Mouse (Mus musculus) liver, embryonic 13.5 days (tissue): Measurements from ENCODE around the gene Gm49333. TPM values are rescaled to one million over a fixed set of nuclear protein-coding genes. Genes with fewer than 3 reads are reported as not detected.

Experiments
- ATAC-seq: fragments of 200-750 bp; cut with Nextera tagmentation; 2 replicates; pipeline ENCODE4 v1.8.0; 2017; ENCODE audit warnings: low read depth, mild to moderate bottlenecking, moderate number of reproducible peaks, moderate library complexity
- DNase-seq: peaks from one replicate; pipeline ENCODE4 v3.0.0; 2022
- H3K27ac ChIP-seq: fragments of 300-500 bp; sonication (generic); 2 replicates; pipeline ENCODE4 v1.5.1; 2015; ENCODE audit warnings: moderate library complexity, mild to moderate bottlenecking, inconsistent platforms
- H3K27me3 ChIP-seq: fragments of 300-500 bp; sonication (generic); 2 replicates; pipeline ENCODE4 v1.6.1; 2015; ENCODE audit warnings: mild to moderate bottlenecking, inconsistent platforms
- H3K36me3 ChIP-seq: fragments of 300-500 bp; sonication (generic); 2 replicates; pipeline ENCODE4 v1.6.1; 2015; ENCODE audit warnings: mild to moderate bottlenecking, inconsistent platforms
- H3K4me1 ChIP-seq: fragments of 300-500 bp; sonication (generic); replicated peaks from 2 replicates; pipeline ENCODE4 v1.6.1; 2015; ENCODE audit warnings: inconsistent platforms
- H3K4me2 ChIP-seq: fragments of 300-500 bp; sonication (generic); 2 replicates; pipeline ENCODE4 v1.6.1; 2015; ENCODE audit warnings: inconsistent platforms, mild to moderate bottlenecking, moderate library complexity
- H3K4me3 ChIP-seq: fragments of 300-500 bp; sonication (generic); replicated peaks from 2 replicates; pipeline ENCODE4 v1.5.1; 2015; ENCODE audit warnings: mild to moderate bottlenecking, inconsistent platforms
- H3K9ac ChIP-seq: fragments of 300-500 bp; sonication (generic); 2 replicates; pipeline ENCODE4 v1.6.1; 2015; ENCODE audit warnings: mild to moderate bottlenecking, inconsistent platforms
- H3K9me3 ChIP-seq: fragments of 300-500 bp; sonication (generic); replicated peaks from 2 replicates; pipeline ENCODE4 v1.6.1; 2016; ENCODE audit warnings: inconsistent platforms
- WGBS: fragments of 180-500 bp; shearing (Covaris S2); methylation state at CpG from one replicate; pipeline ENCODE4 v1.1.7; 2015; ENCODE audit not compliant: insufficient replicate concordance; 5-methylcytosine and 5-hydroxymethylcytosine counted together
- microRNA counts: library from miRNA; unstranded; fragments of <30 nt; microRNA quantifications from one replicate; lab custom pipeline; 2016
- microRNA-seq: library from miRNA; unstranded; fragments of <30 nt; microRNA quantifications from one replicate; pipeline ENCODE4, GENCODE M21; 2016
- polyA plus RNA-seq: library from polyadenylated mRNA; unstranded; fragments of >200 nt; fragmentation: Nextera tagmentation; extraction: Ambion mirVana; gene quantifications from 2 replicates; pipeline ENCODE4 v1.2.1, GENCODE M21; 2015

Gene Gm49333
- polyA plus RNA-seq, 1 experiment from 2014 or later: not detected

- Histone ChIP-seq H3K27me3 (peaks cover 40% of the 10 kb centered on the region), H3K9ac (peak overlapping the region; percentile 81), H3K36me3 (peaks cover 52% of the 10 kb centered on the region), H3K4me1 (peaks cover 74% of the 10 kb centered on the region), H3K4me3 (peak overlapping the region; percentile 70), H3K9me3 (no peaks in the 10 kb centered on the region), H3K27ac (peak overlapping the region; percentile 61), H3K4me2 (peak overlapping the region; percentile 96)
- no peak for ATAC-seq
- WGBS: 60% methylated on average over 16 of the region's 16 CpGs
- DNase-seq: no peak
Observed at GRCm38 (mm10) chr16:20692241-20692965, 81.0 kb downstream of the Gm49333 start.

- peak; percentile 80 for DNase-seq
- no peaks in the 10 kb centered on the region for H3K9me3 ChIP-seq
- peak within 1 kb of the TSS; percentile 81 for H3K9ac ChIP-seq
- peak; percentile 92 for ATAC-seq
- H3K4me1 ChIP-seq: peaks cover 73% of the 10 kb centered on the region
- peak within 1 kb of the TSS; percentile 96 for H3K4me2 ChIP-seq
- H3K27ac ChIP-seq: peak within 1 kb of the TSS; percentile 61
- peaks cover 47% of the 10 kb centered on the region for H3K27me3 ChIP-seq
- H3K36me3 ChIP-seq: peaks cover 44% of the 10 kb centered on the region
- peak within 1 kb of the TSS; percentile 70 for H3K4me3 ChIP-seq
- WGBS: 3% methylated on average over 37 of the region's 37 CpGs
Observed at GRCm38 (mm10) chr16:20693111-20693701, 81.8 kb downstream of the Gm49333 start, which contains the start of gene Fam131a. Fam131a (plus strand) TSS chr16:20693241.

GRCm38 (mm10) chr16:20694781-20695180, 83.4 kb downstream of the Gm49333 start:
- 63% methylated on average over 8 of the region's 8 CpGs for whole genome bisulfite sequencing
- ATAC-seq (no peak), DNase-seq (no peak)
- no peak overlapping the region for H3K4me3 ChIP-seq
- 0 out of 2 replicates have a peak overlapping the region, but pooled peaks have one; percentile 63 for H3K4me2 ChIP-seq
- peaks cover 28% of the 10 kb centered on the region for H3K36me3 ChIP-seq
- peaks cover 58% of the 10 kb centered on the region for H3K4me1 ChIP-seq
- no peaks in the 10 kb centered on the region for H3K9me3 ChIP-seq
- H3K27ac ChIP-seq: no peak overlapping the region
- H3K9ac ChIP-seq: no peak overlapping the region
- peaks cover 59% of the 10 kb centered on the region for H3K27me3 ChIP-seq

MicroRNAs encoded within 50 kb of the gene (microRNA counts, 519-probe panel; counts per million panel counts)
- 4,597 counts per million, percentile 43 among the panel's probes with 10 or more counts for microRNA mmu-miR-1224 (lab: Ali Mortazavi, UCI)

Small RNAs within 50 kb of the gene (microRNA-seq; reads per million reads assigned to microRNA genes)
- not detected for gene Mir1224

Other genes starting within 250 kb of the Gm49333 start
- 16.0 and 17.8 TPM in 2 replicates for gene Abcc5, start 185.2 kb upstream of the Gm49333 start, polyA plus RNA-seq
- gene Eif2b5, start 112.8 kb upstream of the Gm49333 start, polyA plus RNA-seq: 71.1 and 75.5 TPM in 2 replicates
- gene Dvl3, start 94.6 kb upstream of the Gm49333 start, polyA plus RNA-seq: 3.7 and 4.8 TPM in 2 replicates
- 413 and 466 TPM in 2 replicates for gene Ap2m1, start 76.1 kb upstream of the Gm49333 start, polyA plus RNA-seq
- gene Abcf3, start 63.0 kb upstream of the Gm49333 start, polyA plus RNA-seq: 27.0 and 27.9 TPM in 2 replicates
- gene Vwa5b2, start 22.1 kb upstream of the Gm49333 start, polyA plus RNA-seq: 0.21 and 0.23 TPM in 2 replicates
- 21.5 and 23.7 TPM in 2 replicates for gene Eef1akmt4, start within 50 bp of the Gm49333 start, polyA plus RNA-seq
- gene Alg3, start 125 bp downstream of the Gm49333 start, polyA plus RNA-seq: 27.6 and 29.0 TPM in 2 replicates
- gene Camk2n2, start 9.7 kb downstream of the Gm49333 start, polyA plus RNA-seq: 0.10 and 0.30 TPM in 2 replicates
- gene Ece2, start 18.2 kb downstream of the Gm49333 start, polyA plus RNA-seq: 0.20 and 0.39 TPM in 2 replicates
- 222 and 257 TPM in 2 replicates for gene Psmd2, start 40.0 kb downstream of the Gm49333 start, polyA plus RNA-seq
- gene Eif4g1, start 56.7 kb downstream of the Gm49333 start, polyA plus RNA-seq: 99.1 and 114 TPM in 2 replicates
- 1.0 TPM in 2 replicates for gene Fam131a, start 81.6 kb downstream of the Gm49333 start, polyA plus RNA-seq
- 59.1 and 64.7 TPM in 2 replicates for gene Polr2h, start 106.1 kb downstream of the Gm49333 start, polyA plus RNA-seq
- gene Clcn2, start 106.1 kb downstream of the Gm49333 start, polyA plus RNA-seq: 7.4 and 7.6 TPM in 2 replicates
- 0.31 and 0.38 TPM in 2 replicates for gene Chrd, start 121.5 kb downstream of the Gm49333 start, polyA plus RNA-seq
- gene Thpo, start 122.9 kb downstream of the Gm49333 start, polyA plus RNA-seq: 3.2 and 4.0 TPM in 2 replicates